In the genomic region with DNA sequence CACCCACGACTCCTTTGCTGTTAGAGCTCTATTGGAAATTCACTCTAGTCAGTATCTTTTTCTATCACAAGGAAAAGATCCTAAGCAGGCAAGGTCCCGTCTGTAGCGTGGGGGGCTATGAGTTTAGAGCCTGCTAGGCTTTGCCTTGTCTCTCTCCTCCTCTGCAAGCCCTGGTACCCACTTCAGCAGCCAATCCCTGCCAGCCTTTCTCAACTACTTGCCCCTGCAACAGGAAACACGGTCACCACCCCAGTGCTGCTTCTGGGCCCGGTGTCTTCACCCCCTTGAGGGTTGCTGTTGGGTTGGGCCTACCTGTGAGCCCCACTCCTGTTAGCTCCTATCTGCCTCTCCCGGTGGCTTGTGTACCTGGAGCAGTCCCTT, we compare ENCODE assay signal across 8 mouse cellular contexts. TPM values are rescaled to one million over a fixed set of nuclear protein-coding genes. Genes with fewer than 3 reads are reported as not detected.
DNase-seq lines count a peak whose midpoint lies in the region; ATAC-seq lines count a peak whose summit lies in the region.

No protein-coding gene starts in this region.

- WGBS in forebrain, embryonic 10.5 days, result 79% methylated on average over 6 of the region's 6 CpGs
- 84% methylated on average over 6 of the region's 6 CpGs for WGBS in forebrain, embryonic 16.5 days
- 78% methylated on average over 6 of the region's 6 CpGs for WGBS in midbrain, embryonic 10.5 days
- WGBS in midbrain, embryonic 14.5 days, result 78% methylated on average over 6 of the region's 6 CpGs
- 42% methylated on average over 6 of the region's 6 CpGs for WGBS in macrophage (ENCODE audit: missing documents)

- H3K4me3 ChIP-seq in forebrain, embryonic 10.5 days, result no peak overlapping the region
- no peak overlapping the region for H3K4me3 ChIP-seq in forebrain, embryonic 16.5 days (replicated peaks; ENCODE audit: low read length)
- H3K4me3 ChIP-seq in midbrain, embryonic 10.5 days, result no peak overlapping the region
- no peak overlapping the region for H3K4me3 ChIP-seq in midbrain, embryonic 14.5 days (replicated peaks; ENCODE audit: low read depth, low read length)
- no peak overlapping the region for H3K4me3 ChIP-seq in macrophage (ENCODE audit: inconsistent target)

- H3K27me3 ChIP-seq in forebrain, embryonic 10.5 days (ENCODE audit: poor library complexity, severe bottlenecking), result peaks cover 26% of the 10 kb centered on the region
- no peaks in the 10 kb centered on the region for H3K27me3 ChIP-seq in forebrain, embryonic 16.5 days (replicated peaks; ENCODE audit: control insufficient read depth, insufficient read depth, low read length)
- peaks cover 25% of the 10 kb centered on the region for H3K27me3 ChIP-seq in midbrain, embryonic 10.5 days (ENCODE audit: low read depth, poor library complexity, severe bottlenecking)
- no peaks in the 10 kb centered on the region for H3K27me3 ChIP-seq in midbrain, embryonic 14.5 days (ENCODE audit: control insufficient read depth, insufficient read depth, low read length)

- no peak overlapping the region for H3K4me2 ChIP-seq in forebrain, embryonic 16.5 days (ENCODE audit: low read length)
- no peak overlapping the region for H3K4me2 ChIP-seq in midbrain, embryonic 14.5 days (ENCODE audit: low read length)

- peaks cover 65% of the 10 kb centered on the region for H3K4me1 ChIP-seq in forebrain, embryonic 10.5 days
- peaks cover 41% of the 10 kb centered on the region for H3K4me1 ChIP-seq in forebrain, embryonic 16.5 days (replicated peaks; ENCODE audit: control insufficient read depth, insufficient read depth, low read length)
- peaks cover 65% of the 10 kb centered on the region for H3K4me1 ChIP-seq in midbrain, embryonic 10.5 days
- H3K4me1 ChIP-seq in midbrain, embryonic 14.5 days (ENCODE audit: control insufficient read depth, insufficient read depth, low read length), result peaks cover 39% of the 10 kb centered on the region

- no peaks in the 10 kb centered on the region for H3K79me2 ChIP-seq in macrophage (ENCODE audit: inconsistent target)

- no peak overlapping the region for H3K9ac ChIP-seq in forebrain, embryonic 16.5 days (replicated peaks; ENCODE audit: low read depth, low read length)
- H3K9ac ChIP-seq in midbrain, embryonic 14.5 days (replicated peaks; ENCODE audit: low read length), result no peak overlapping the region

- peak overlapping the region; percentile 32 for H3K27ac ChIP-seq in forebrain, embryonic 10.5 days
- no peak overlapping the region for H3K27ac ChIP-seq in forebrain, embryonic 16.5 days (ENCODE audit: low read length)
- H3K27ac ChIP-seq in midbrain, embryonic 10.5 days (replicated peaks), result peak overlapping the region; percentile 42; the same call in 1 of the 2 replicates
- H3K27ac ChIP-seq in midbrain, embryonic 14.5 days (replicated peaks; ENCODE audit: low read depth, low read length), result no peak overlapping the region
- H3K27ac ChIP-seq in macrophage, result peak overlapping the region; percentile 35

- no peak for DNase-seq in forebrain, embryonic 10.5 days (ENCODE audit: extremely low spot score, low spot score)
- DNase-seq in midbrain, embryonic 10.5 days (ENCODE audit: low spot score), result no peak
- DNase-seq in midbrain, embryonic 14.5 days, result no peak
- DNase-seq in frontal cortex, postnatal 10 days (ENCODE audit: low spot score in 2 of 2), result no peak
- no peak for DNase-seq in frontal cortex, postnatal 25 days (ENCODE audit: low spot score in 2 of 2)
- no peak for DNase-seq in layer of hippocampus, adult 8-10 months (ENCODE audit: low spot score in 2 of 2)

- H3K9me3 ChIP-seq in forebrain, embryonic 10.5 days, result no peaks in the 10 kb centered on the region
- no peaks in the 10 kb centered on the region for H3K9me3 ChIP-seq in forebrain, embryonic 16.5 days (ENCODE audit: control insufficient read depth, low read length)
- H3K9me3 ChIP-seq in midbrain, embryonic 10.5 days (replicated peaks), result no peaks in the 10 kb centered on the region
- no peaks in the 10 kb centered on the region for H3K9me3 ChIP-seq in midbrain, embryonic 14.5 days (ENCODE audit: control insufficient read depth, low read length)

- H3K36me3 ChIP-seq in forebrain, embryonic 10.5 days (replicated peaks), result peaks cover 25% of the 10 kb centered on the region
- H3K36me3 ChIP-seq in forebrain, embryonic 16.5 days (ENCODE audit: control insufficient read depth, insufficient read depth), result no peaks in the 10 kb centered on the region
- H3K36me3 ChIP-seq in midbrain, embryonic 10.5 days, result peaks cover 23% of the 10 kb centered on the region
- H3K36me3 ChIP-seq in midbrain, embryonic 14.5 days (ENCODE audit: control insufficient read depth, insufficient read depth, low read length), result 0 out of 2 replicates have a peak, but pooled peaks cover 2% of the 10 kb centered on the region
- H3K36me3 ChIP-seq in macrophage (ENCODE audit: inconsistent target), result no peaks in the 10 kb centered on the region

- no peak for ATAC-seq in forebrain, embryonic 16.5 days
- ATAC-seq in midbrain, embryonic 14.5 days (ENCODE audit: low FRiP score, low TSS enrichment), result no peak

RNA-seq across cellular contexts. Expression of a gene that starts 22.3 kb away (rescaled TPM):
- 21.6 and 25.3 TPM in 2 replicates for polyA plus RNA-seq in forebrain, embryonic 10.5 days (2016; fragmentation: Nextera tagmentation; extraction: Ambion mirVana)
- 21.7 and 31.1 TPM in 2 replicates for polyA plus RNA-seq in forebrain, embryonic 16.5 days (2015; fragmentation: Nextera tagmentation; extraction: Ambion mirVana)
- polyA plus RNA-seq in midbrain, embryonic 10.5 days (2016; fragmentation: Nextera tagmentation; extraction: Ambion mirVana), result 23.9 and 24.7 TPM in 2 replicates
- polyA plus RNA-seq in midbrain, embryonic 14.5 days (2014; fragmentation: Nextera tagmentation; extraction: Ambion mirVana), result 29.8 and 30.5 TPM in 2 replicates
- total RNA-seq in macrophage (2018; cell fraction: chromatin; rRNA removed), result 10 to 100 TPM in 16 of 26 experiments, 1 to 10 TPM in 10; 2.5 to 27.8 (median 11.4) TPM
- 1 to 10 TPM; 1.5 to 6.3 (median 3.5) TPM for total RNA-seq in macrophage (2018; cell fraction: cytosol; rRNA removed)
- total RNA-seq in macrophage (2018; cell fraction: nucleus; rRNA removed), result 10 to 100 TPM in 3 of 26 experiments, 1 to 10 TPM in 23; 2.6 to 12.8 (median 6.3) TPM
- polyA plus RNA-seq in macrophage (2018), result 2.1 to 3.4 TPM (median 2.6 TPM) in 3 replicates
- 10 to 100 TPM; 28.0 to 41.5 (median 34.1) TPM for total RNA-seq in layer of hippocampus, adult 8-10 months (2022)

RNA-seq across cellular contexts. Expression of a gene that starts 43.7 kb away (rescaled TPM):
- 28.7 and 32.2 TPM in 2 replicates for polyA plus RNA-seq in forebrain, embryonic 10.5 days (2016; fragmentation: Nextera tagmentation; extraction: Ambion mirVana)
- polyA plus RNA-seq in forebrain, embryonic 16.5 days (2015; fragmentation: Nextera tagmentation; extraction: Ambion mirVana), result 72.9 and 78.2 TPM in 2 replicates
- polyA plus RNA-seq in midbrain, embryonic 10.5 days (2016; fragmentation: Nextera tagmentation; extraction: Ambion mirVana), result 30.5 and 36.3 TPM in 2 replicates
- polyA plus RNA-seq in midbrain, embryonic 14.5 days (2014; fragmentation: Nextera tagmentation; extraction: Ambion mirVana), result 72.9 and 100 TPM in 2 replicates
- 10 to 100 TPM in 23 of 26 experiments, 1 to 10 TPM in 3; 5.9 to 65.0 (median 26.1) TPM for total RNA-seq in macrophage (2018; cell fraction: chromatin; rRNA removed)
- 100 to 1,000 TPM; 109 to 241 (median 184) TPM for total RNA-seq in macrophage (2018; cell fraction: cytosol; rRNA removed)
- total RNA-seq in macrophage (2018; cell fraction: nucleus; rRNA removed), result 100 to 1,000 TPM in 5 of 26 experiments, 10 to 100 TPM in 21; 24.4 to 186 (median 60.9) TPM
- 221 to 258 TPM (median 233 TPM) in 3 replicates for polyA plus RNA-seq in macrophage (2018)
- 100 to 1,000 TPM; 131 to 151 (median 146) TPM for total RNA-seq in layer of hippocampus, adult 8-10 months (2022)

RNA-seq across cellular contexts. Expression of a gene that starts 54.2 kb away (rescaled TPM):
- polyA plus RNA-seq in forebrain, embryonic 10.5 days (2016; fragmentation: Nextera tagmentation; extraction: Ambion mirVana), result 5.4 and 6.3 TPM in 2 replicates
- polyA plus RNA-seq in forebrain, embryonic 16.5 days (2015; fragmentation: Nextera tagmentation; extraction: Ambion mirVana), result 8.9 and 13.3 TPM in 2 replicates
- 5.3 and 6.0 TPM in 2 replicates for polyA plus RNA-seq in midbrain, embryonic 10.5 days (2016; fragmentation: Nextera tagmentation; extraction: Ambion mirVana)
- 7.2 and 8.8 TPM in 2 replicates for polyA plus RNA-seq in midbrain, embryonic 14.5 days (2014; fragmentation: Nextera tagmentation; extraction: Ambion mirVana)
- total RNA-seq in macrophage (2018; cell fraction: chromatin; rRNA removed), result 100 to 1,000 TPM in 3 of 26 experiments, 10 to 100 TPM in 19, 1 to 10 TPM in 4; 5.4 to 141 (median 37.1) TPM
- total RNA-seq in macrophage (2018; cell fraction: cytosol; rRNA removed), result 10 to 100 TPM in 4 of 26 experiments, 1 to 10 TPM in 22; 1.9 to 13.5 (median 6.4) TPM
- 10 to 100 TPM in 15 of 26 experiments, 1 to 10 TPM in 11; 2.9 to 49.9 (median 14.1) TPM for total RNA-seq in macrophage (2018; cell fraction: nucleus; rRNA removed)
- 5.0 to 10.9 TPM (median 10.2 TPM) in 3 replicates for polyA plus RNA-seq in macrophage (2018)
- total RNA-seq in layer of hippocampus, adult 8-10 months (2022), result 10 to 100 TPM; 52.2 to 70.6 (median 55.7) TPM

Comparison
In these comparisons a context has a peak if more than half of its experiments do, and no peak if none do; other contexts are left out.
1. H3K27ac ChIP-seq: peak in forebrain, embryonic 10.5 days (single experiment), midbrain, embryonic 10.5 days (single experiment) and macrophage (single experiment); none in forebrain, embryonic 16.5 days (single experiment) and midbrain, embryonic 14.5 days (single experiment).